Mouse (Mus musculus) liver, embryonic 14 days (tissue): ENCODE measurements around the gene Slc3a1. TPM values are rescaled to one million over a fixed set of nuclear protein-coding genes. Genes with fewer than 3 reads are reported as not detected.

Experiments
- polyA plus RNA-seq: library from polyadenylated mRNA; depleted of rRNA; stranded (reverse); fragments of >200 nt; gene quantifications from 2 replicates; pipeline ENCODE4 v1.2.3, GENCODE M21; 2012; rRNA removed

Slc3a1 gene
- polyA plus RNA-seq: 0.43 and 0.51 TPM in 2 replicates

DNA sequence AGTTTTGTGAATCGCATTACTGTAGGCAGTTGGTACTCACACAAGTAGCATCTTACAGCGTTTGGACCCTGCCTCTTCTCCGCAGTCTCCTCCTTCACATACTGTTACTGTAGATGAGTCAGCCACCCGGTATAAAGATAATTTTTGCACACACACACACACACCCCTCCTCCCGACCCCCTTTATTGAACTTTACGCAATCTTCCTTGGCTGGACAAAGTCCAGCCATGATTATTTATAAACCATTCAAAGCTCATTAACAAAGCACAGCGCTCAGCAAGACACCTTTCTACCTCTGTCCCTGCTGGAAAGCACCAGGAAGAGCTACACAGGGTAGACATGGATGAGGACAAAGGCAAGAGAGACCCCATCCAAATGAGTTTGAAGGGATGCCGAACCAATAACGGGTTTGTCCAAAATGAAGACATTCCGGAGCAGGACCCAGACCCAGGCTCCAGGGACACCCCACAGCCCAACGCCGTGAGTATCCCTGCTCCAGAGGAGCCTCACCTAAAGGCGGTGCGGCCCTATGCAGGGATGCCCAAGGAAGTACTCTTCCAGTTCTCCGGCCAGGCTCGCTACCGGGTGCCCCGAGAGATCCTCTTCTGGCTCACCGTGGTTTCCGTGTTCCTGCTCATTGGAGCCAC lies at the start of gene Slc3a1:
Slc3a1 (plus strand) TSS at position 284 of the 647 bp plus-strand sequence.

DNA sequence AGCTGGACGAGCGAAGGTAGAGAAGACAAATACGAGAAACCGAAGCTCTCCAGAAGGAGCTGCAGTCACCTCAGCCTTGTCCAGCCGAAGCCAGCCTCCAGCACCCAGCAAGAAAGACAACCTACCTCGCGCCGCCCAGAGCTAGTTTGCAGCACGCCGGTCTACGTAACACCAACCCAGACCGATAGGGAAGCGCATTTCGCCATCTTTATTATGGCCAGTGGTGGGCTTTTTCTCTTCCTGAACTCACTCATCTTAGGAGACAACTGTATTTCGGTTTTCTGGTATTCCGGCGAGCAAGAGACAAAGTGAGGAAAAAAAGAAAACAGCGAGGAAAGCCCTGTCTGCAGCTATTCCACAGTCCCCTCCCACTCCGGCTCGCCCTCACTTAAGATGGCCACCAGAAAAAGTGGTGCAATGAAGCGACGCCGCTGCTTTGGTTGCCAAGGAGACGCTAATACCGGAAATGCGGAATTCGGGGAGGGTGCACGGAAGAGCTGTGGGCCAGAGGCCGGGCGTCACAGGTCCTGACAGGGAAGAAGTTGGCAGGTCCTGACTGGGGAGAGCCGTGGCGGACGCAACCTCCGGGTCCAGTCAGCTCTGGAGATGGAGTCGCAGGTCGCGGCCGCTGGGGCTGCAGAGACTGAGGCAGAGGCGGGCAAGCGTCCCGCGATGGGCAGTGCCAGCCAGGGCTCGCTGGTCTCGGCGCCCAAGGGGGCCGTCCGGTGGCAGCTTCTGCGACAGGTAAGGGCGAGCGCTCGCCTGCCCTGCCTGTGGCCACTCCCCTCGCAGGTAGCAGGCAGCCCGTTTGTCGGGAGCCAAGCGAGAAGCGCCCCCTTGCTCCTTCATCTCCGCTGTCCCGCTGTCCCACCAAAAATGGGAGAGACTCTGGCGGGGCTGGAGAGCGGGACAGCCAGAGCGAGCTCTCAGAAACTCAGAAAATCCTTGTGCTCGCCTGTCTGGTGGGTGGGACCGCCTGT lies 62.2 kb downstream of the Slc3a1 start, which contains the start of the genes Prepl and Camkmt:
Prepl (minus strand) TSS at position 122 of the 980 bp plus-strand sequence.
Camkmt (plus strand) TSS at position 433 of the 980 bp plus-strand sequence.

Other genes with a start within 250 kb of the Slc3a1 start
- 24.2 and 27.2 TPM in 2 replicates for gene Lrpprc, start 237.6 kb upstream of the Slc3a1 start, polyA plus RNA-seq
- 29.5 and 33.5 TPM in 2 replicates for gene Ppm1b, start 71.6 kb upstream of the Slc3a1 start, polyA plus RNA-seq
- gene Prepl, start 61.9 kb downstream of the Slc3a1 start, polyA plus RNA-seq: 7.2 and 8.5 TPM in 2 replicates
- 0.74 and 0.90 TPM in 2 replicates for gene Camkmt, start 62.2 kb downstream of the Slc3a1 start, polyA plus RNA-seq